Mouse (Mus musculus) CH12.LX (cell line): ENCODE results near the gene Mlxip. TPM values are rescaled to one million over a fixed set of nuclear protein-coding genes. Genes with fewer than 3 reads are reported as not detected.

Source experiments
- DNase-seq: peaks from one replicate; pipeline ENCODE4 v3.0.0-alpha.2; 2013; ENCODE audit errors: extremely low read depth
- H3K27ac ChIP-seq: 2 replicates; pipeline ENCODE4 v1.5.1; 2012; ENCODE audit warnings: low read depth, mild to moderate bottlenecking, control low read depth, moderate library complexity; ENCODE audit not compliant: insufficient read depth
- H3K27me3 ChIP-seq: replicated peaks from 2 replicates; pipeline ENCODE3; 2012; ENCODE audit warnings: inconsistent platforms
- H3K36me3 ChIP-seq, 2 experiments: replicated peaks in 1 of 2; 2 replicates each; pipeline versions ENCODE3 to v1.6.1; 2012; ENCODE audit warnings: inconsistent platforms in 1 of 2, low read length in 1 of 2, mild to moderate bottlenecking in 1 of 2, mixed read lengths in 1 of 2, moderate library complexity in 1 of 2; ENCODE audit not compliant: control insufficient read depth in 1 of 2, insufficient read depth in 1 of 2
- H3K4me1 ChIP-seq, 2 experiments: 2 replicates each; pipeline ENCODE4 v1.6.1; 2012; ENCODE audit warnings: inconsistent platforms in 1 of 2, moderate library complexity in 1 of 2; ENCODE audit not compliant: insufficient read depth in 2 of 2, control insufficient read depth in 1 of 2
- H3K4me2 ChIP-seq: 2 replicates; pipeline ENCODE4 v1.6.1; 2012; ENCODE audit warnings: low read depth, mild to moderate bottlenecking, control low read depth; ENCODE audit not compliant: poor library complexity, insufficient read depth, severe bottlenecking
- H3K4me3 ChIP-seq, 3 experiments: fragments of 150-350 bp in 1 of 3; sonication (generic) in 1 of 3; replicated peaks in 1 of 3; 2 replicates each; pipeline versions ENCODE3 to v1.5.1; 2011 to 2012; ENCODE audit warnings: low read depth in 2 of 3, low read length in 2 of 3, mild to moderate bottlenecking in 2 of 3, moderate library complexity in 2 of 3, control low read depth in 1 of 3, improper control_type of control experiment in 1 of 3, inconsistent platforms in 1 of 3, mixed read lengths in 1 of 3; ENCODE audit not compliant: poor library complexity in 1 of 3
- H3K79me2 ChIP-seq: replicated peaks from 2 replicates; pipeline ENCODE4 v1.6.1; 2012; ENCODE audit warnings: mild to moderate bottlenecking, moderate library complexity; ENCODE audit not compliant: control insufficient read depth, poor library complexity, insufficient read depth, severe bottlenecking; ENCODE audit errors: extremely low read depth
- H3K9ac ChIP-seq: 2 replicates; pipeline ENCODE4 v1.6.1; 2012; ENCODE audit warnings: low read depth, mild to moderate bottlenecking, control low read depth, moderate library complexity; ENCODE audit not compliant: insufficient read depth
- H3K9me3 ChIP-seq: replicated peaks from 2 replicates; pipeline ENCODE3; 2012; ENCODE audit warnings: low read length, inconsistent platforms, mixed read lengths
- BHLHE40 ChIP-seq: IDR thresholded peaks from 2 replicates; pipeline ENCODE4 v1.6.1; 2011; ENCODE audit warnings: mild to moderate bottlenecking, low read depth, low read length, improper control_type of control experiment
- E2F4 ChIP-seq: IDR thresholded peaks from 2 replicates; pipeline ENCODE4 v1.6.1; 2011; ENCODE audit warnings: low read depth, low read length, improper control_type of control experiment; ENCODE audit not compliant: insufficient replicate concordance
- ELF1 ChIP-seq: IDR thresholded peaks from 2 replicates; pipeline ENCODE4 v1.6.1; 2014; ENCODE audit warnings: low read depth, mild to moderate bottlenecking, inconsistent platforms, low read length, improper control_type of control experiment
- EP300 ChIP-seq: IDR thresholded peaks from 2 replicates; pipeline ENCODE4 v1.6.1; 2011; ENCODE audit warnings: low read length, improper control_type of control experiment
- ETS1 ChIP-seq: conservative IDR thresholded peaks from 2 replicates; pipeline ENCODE4 v1.6.1; 2012; ENCODE audit warnings: low read depth, mild to moderate bottlenecking, inconsistent platforms, low read length, improper control_type of control experiment, moderate library complexity
- IRF4 ChIP-seq: IDR thresholded peaks from 2 replicates; pipeline ENCODE4 v1.6.1; 2014; ENCODE audit warnings: low read depth, mild to moderate bottlenecking, inconsistent platforms, low read length, improper control_type of control experiment
- JUND ChIP-seq: conservative IDR thresholded peaks from 2 replicates; pipeline ENCODE4 v1.6.1; 2011; ENCODE audit warnings: low read depth, low read length, improper control_type of control experiment
- KAT2A ChIP-seq: IDR thresholded peaks from 2 replicates; pipeline ENCODE4 v1.6.1; 2012; ENCODE audit warnings: low read length, improper control_type of control experiment, inconsistent platforms; ENCODE audit not compliant: insufficient replicate concordance
- MAX ChIP-seq: IDR thresholded peaks from 2 replicates; pipeline ENCODE4 v1.6.1; 2011; ENCODE audit warnings: low read length, improper control_type of control experiment
- MAZ ChIP-seq: IDR thresholded peaks from 2 replicates; pipeline ENCODE4 v1.6.1; 2012; ENCODE audit warnings: low read depth, mild to moderate bottlenecking, inconsistent platforms, low read length, improper control_type of control experiment, moderate library complexity
- MXI1 ChIP-seq: IDR thresholded peaks from 2 replicates; pipeline ENCODE4 v1.6.1; 2011; ENCODE audit warnings: mild to moderate bottlenecking, low read depth, low read length, improper control_type of control experiment
- MYC ChIP-seq: IDR thresholded peaks from 2 replicates; pipeline ENCODE4 v1.6.1; 2011; ENCODE audit warnings: low read depth, mild to moderate bottlenecking, improper control_type of control experiment, low read length
- PAX5 ChIP-seq: IDR thresholded peaks from 2 replicates; pipeline ENCODE4 v1.6.1; 2012; ENCODE audit warnings: low read length, inconsistent platforms, mixed read lengths
- POLR2A ChIP-seq: IDR thresholded peaks from 2 replicates; pipeline ENCODE4 v1.6.1; 2011; ENCODE audit warnings: low read depth, mild to moderate bottlenecking, improper control_type of control experiment, low read length
- RAD21 ChIP-seq: IDR thresholded peaks from 2 replicates; pipeline ENCODE4 v1.6.1; 2011; ENCODE audit warnings: low read depth, mild to moderate bottlenecking, low read length, improper control_type of control experiment, moderate library complexity
- RCOR1 ChIP-seq: conservative IDR thresholded peaks from 2 replicates; pipeline ENCODE4 v1.6.1; 2012; ENCODE audit warnings: low read depth, mild to moderate bottlenecking, inconsistent platforms, low read length, improper control_type of control experiment
- SMC3 ChIP-seq: IDR thresholded peaks from 2 replicates; pipeline ENCODE4 v1.6.1; 2011; ENCODE audit warnings: low read depth, low read length, improper control_type of control experiment
- TBP ChIP-seq: conservative IDR thresholded peaks from 2 replicates; pipeline ENCODE4 v1.6.1; 2011; ENCODE audit warnings: low read depth, low read length, improper control_type of control experiment
- TCF12 ChIP-seq: IDR thresholded peaks from 2 replicates; pipeline ENCODE4 v1.6.1; 2014; ENCODE audit warnings: low read depth, mild to moderate bottlenecking, inconsistent platforms, low read length, improper control_type of control experiment
- UBTF ChIP-seq: IDR thresholded peaks from 2 replicates; pipeline ENCODE4 v1.6.1; 2012; ENCODE audit warnings: low read depth, mild to moderate bottlenecking, inconsistent platforms, low read length, improper control_type of control experiment, moderate library complexity
- USF1 ChIP-seq: IDR thresholded peaks from 2 replicates; pipeline ENCODE4 v1.6.1; 2014; ENCODE audit warnings: low read depth, mild to moderate bottlenecking, inconsistent platforms, low read length, improper control_type of control experiment
- USF2 ChIP-seq: conservative IDR thresholded peaks from 2 replicates; pipeline ENCODE4 v1.6.1; 2011; ENCODE audit warnings: low read depth, low read length, improper control_type of control experiment
- ZC3H11A ChIP-seq: IDR thresholded peaks from 2 replicates; pipeline ENCODE4 v1.6.1; 2012; ENCODE audit warnings: low read depth, mild to moderate bottlenecking, inconsistent platforms, low read length, improper control_type of control experiment
- ZKSCAN1 ChIP-seq: IDR thresholded peaks from 2 replicates; pipeline ENCODE4 v1.6.1; 2012; ENCODE audit warnings: low read depth, inconsistent platforms, low read length, improper control_type of control experiment, borderline replicate concordance
- ZMIZ1 ChIP-seq: IDR thresholded peaks from 2 replicates; pipeline ENCODE4 v1.6.1; 2012; ENCODE audit warnings: low read depth, mild to moderate bottlenecking, inconsistent platforms, low read length, improper control_type of control experiment
- dilution Hi-C: fragments of 300-500 bp; cut with MboI; formaldehyde crosslinking; loops from 2 replicates; pipeline ENCODE4 v1.14.3; 2020; ENCODE audit warnings: low sequenced_read_pairs; ENCODE audit not compliant: extremely low pct_unique_long_range_greater_than_20kb, extremely low pct_ligation_motif_present
- in situ Hi-C: fragments of 300-500 bp; cut with MboI; formaldehyde crosslinking; loops from 3 replicates; pipeline ENCODE4 v1.14.3; 2019; ENCODE audit warnings: low sequenced_read_pairs, low pct_ligation_motif_present, low pct_unique_long_range_greater_than_20kb, mixed read lengths
- polyA plus RNA-seq: library from polyadenylated mRNA; unstranded; fragments of >175 nt; gene quantifications from 2 replicates; pipeline ENCODE4 v1.2.1, GENCODE M21; 2012; ENCODE audit warnings: low read depth; ENCODE audit not compliant: insufficient read length
- total RNA-seq, 2 experiments: library from RNA; depleted of rRNA; stranded (reverse); fragments of 300-350 nt in 1 of 2; fragments of >200 nt in 1 of 2; gene quantifications; 2 replicates each; pipeline ENCODE4 v1.2.3; 2012 to 2014

Mlxip gene
- total and polyA plus RNA-seq, 3 experiments = 4.3 to 17.9 (median 7.4) TPM

DNA sequence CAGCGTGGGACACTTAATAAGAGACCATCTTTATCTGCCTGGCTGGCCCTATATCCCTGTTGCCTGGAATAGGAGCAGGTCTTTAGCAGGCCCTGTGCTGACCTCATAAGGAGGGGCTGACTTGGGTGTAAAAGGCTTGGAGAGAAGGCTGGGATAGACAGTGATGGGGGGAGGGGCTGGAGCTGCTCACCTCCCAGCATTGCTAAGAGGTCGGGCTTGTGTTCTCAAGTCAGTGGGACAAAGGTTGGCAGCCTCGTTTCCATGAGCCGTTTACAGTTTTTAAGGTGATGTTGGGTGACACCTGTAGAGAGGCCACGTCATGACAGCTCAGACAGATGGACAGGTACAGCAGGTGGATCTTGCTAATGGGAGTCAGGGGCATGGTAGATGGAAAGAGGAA lies 24.5 kb upstream of the Mlxip start:
- TF ChIP-seq KAT2A = no peak
- no peak for TF ChIP-seq BHLHE40
- no peak for TF ChIP-seq ZC3H11A
- TF ChIP-seq MAX = no peak
- TF ChIP-seq MYC = no peak
- TF ChIP-seq SMC3 = no peak
- no peak for TF ChIP-seq USF2
- no peak for TF ChIP-seq PAX5
- no peak for TF ChIP-seq TCF12
- TF ChIP-seq E2F4 = no peak
- no peak for TF ChIP-seq EP300
- TF ChIP-seq MAZ = no peak
- TF ChIP-seq POLR2A = no peak
- no peak for TF ChIP-seq MXI1
- no peak for TF ChIP-seq RCOR1
- no peak for TF ChIP-seq TBP
- H3K9me3 ChIP-seq = no peaks in the 10 kb centered on the region
- H3K4me3 ChIP-seq = no peak overlapping the region
- in situ Hi-C loops (no loop called here), dilution Hi-C loops (no loop called here)
- H3K27me3 ChIP-seq = no peaks in the 10 kb centered on the region
- H3K27ac ChIP-seq = no peak overlapping the region
- no peak for DNase-seq
- H3K4me1 ChIP-seq = no peaks in the 10 kb centered on the region
- peaks cover 27 to 67% of the 10 kb centered on the region in 2 experiments for H3K36me3 ChIP-seq
- H3K9ac ChIP-seq = no peak overlapping the region
- no peaks in the 10 kb centered on the region for H3K79me2 ChIP-seq
- no peak overlapping the region for H3K4me2 ChIP-seq

- Histone ChIP-seq H3K27ac (no peak overlapping the region), H3K36me3 (peaks cover 20 to 35% of the 10 kb centered on the region in 2 experiments), H3K9me3 (no peaks in the 10 kb centered on the region), H3K9ac (no peak overlapping the region), H3K4me3 (no peak overlapping the region)
- in situ Hi-C loops = no loop called here
- no peak for TF ChIP-seq USF1
- TF ChIP-seq KAT2A = no peak
- no peak for TF ChIP-seq RAD21
- no peak for TF ChIP-seq SMC3
- TF ChIP-seq IRF4 = no peak
- TF ChIP-seq TBP = no peak
- TF ChIP-seq UBTF = no peak
- no peak for TF ChIP-seq ZKSCAN1
- TF ChIP-seq ZMIZ1 = no peak
- no peak for TF ChIP-seq ELF1
- no peak for TF ChIP-seq JUND
- no peak for TF ChIP-seq MYC
- TF ChIP-seq ETS1 = no peak
- TF ChIP-seq, all 38 proteins: peak for 0
- dilution Hi-C loops = no loop called here
- DNase-seq = no peak
- peaks cover 15 to 28% of the 10 kb centered on the region in 2 experiments for H3K4me1 ChIP-seq
- no peak overlapping the region for H3K4me2 ChIP-seq
- no peaks in the 10 kb centered on the region for H3K79me2 ChIP-seq
- H3K27me3 ChIP-seq = no peaks in the 10 kb centered on the region
These were observed 19.3 kb upstream of the Mlxip start for GRCm38 (mm10) chr5:123375262-123375661.
